Mouse (Mus musculus) myocyte (in vitro differentiated cells): ENCODE measurements at regions not wholly inside any gene's neighbourhood (a gene's known extent, or its start where the extent isn't known, plus 50 kb on each side); places are given as distances from the start of the nearest gene placed in this dataset.

ENCODE experiments used
- H3K27me3 ChIP-seq: one replicate; pipeline ENCODE4 v1.6.1; 2011; ENCODE audit not compliant: control insufficient read depth, insufficient read depth, insufficient read length
- H3K36me3 ChIP-seq: one replicate; pipeline ENCODE4 v1.6.1; 2011; ENCODE audit not compliant: control insufficient read depth, insufficient read depth
- H3K4me2 ChIP-seq: one replicate; pipeline ENCODE4 v1.6.1; 2011; ENCODE audit warnings: low read depth, control low read depth
- H3K4me3 ChIP-seq: one replicate; pipeline ENCODE4 v1.5.1; 2011; ENCODE audit warnings: mild to moderate bottlenecking, control low read depth, moderate library complexity
- H3K79me2 ChIP-seq: one replicate; pipeline ENCODE4 v1.6.1; 2011; ENCODE audit not compliant: control insufficient read depth, insufficient read depth
- H3ac ChIP-seq: one replicate; pipeline ENCODE4 v1.6.1; 2011; ENCODE audit not compliant: control insufficient read depth, insufficient read length
- CEBPB ChIP-seq: IDR thresholded peaks from 2 replicates; pipeline ENCODE4 v1.6.1; 2011; ENCODE audit warnings: mild to moderate bottlenecking, moderate library complexity; ENCODE audit not compliant: poor library complexity, insufficient read depth, severe bottlenecking
- E2F4 ChIP-seq: IDR thresholded peaks from one replicate; pipeline ENCODE4 v1.6.1; 2011; ENCODE audit warnings: mild to moderate bottlenecking, control low read depth, moderate library complexity; ENCODE audit not compliant: insufficient read depth
- MAX ChIP-seq: IDR thresholded peaks from one replicate; pipeline ENCODE4 v1.6.1; 2011; ENCODE audit warnings: low read depth, mild to moderate bottlenecking, control low read depth
- MYOD1 ChIP-seq, 3 experiments: IDR thresholded peaks; one replicate each; pipeline ENCODE4 v1.6.1; 2011; ENCODE audit warnings: control low read depth in 2 of 3, low read depth in 2 of 3, mild to moderate bottlenecking in 2 of 3, moderate library complexity in 1 of 3; ENCODE audit not compliant: insufficient read length in 2 of 3, control insufficient read depth in 1 of 3
- MYOG ChIP-seq, 3 experiments: IDR thresholded peaks; one replicate each; pipeline ENCODE4 v1.6.1; 2011; ENCODE audit warnings: control low read depth in 2 of 3, low read depth in 2 of 3, mild to moderate bottlenecking in 2 of 3; ENCODE audit not compliant: insufficient read length in 2 of 3, control insufficient read depth in 1 of 3, insufficient read depth in 1 of 3
- POLR2A ChIP-seq: IDR thresholded peaks from one replicate; pipeline ENCODE4 v1.6.1; 2011; ENCODE audit warnings: low read depth, mild to moderate bottlenecking, control low read depth, moderate library complexity; ENCODE audit not compliant: insufficient read length
- POLR2AphosphoS2 ChIP-seq: IDR thresholded peaks from one replicate; pipeline ENCODE4 v1.6.1; 2011; ENCODE audit warnings: low read depth, control low read depth; ENCODE audit not compliant: insufficient read length
- REST ChIP-seq: IDR thresholded peaks from one replicate; pipeline ENCODE4 v1.6.1; 2011; ENCODE audit warnings: mild to moderate bottlenecking, control low read depth, moderate library complexity; ENCODE audit not compliant: insufficient read depth, insufficient read length
- SRF ChIP-seq: IDR thresholded peaks from one replicate; pipeline ENCODE4 v1.6.1; 2011; ENCODE audit warnings: low read depth; ENCODE audit not compliant: control insufficient read depth, insufficient read length
- TCF12 ChIP-seq: IDR thresholded peaks from one replicate; pipeline ENCODE4 v1.6.1; 2011; ENCODE audit warnings: mild to moderate bottlenecking, control low read depth; ENCODE audit not compliant: poor library complexity, insufficient read depth, severe bottlenecking
- TCF3 ChIP-seq: IDR thresholded peaks from one replicate; pipeline ENCODE4 v1.6.1; 2011; ENCODE audit warnings: low read depth, control low read depth; ENCODE audit not compliant: insufficient read length
- USF1 ChIP-seq: IDR thresholded peaks from one replicate; pipeline ENCODE4 v1.6.1; 2011; ENCODE audit warnings: low read depth, mild to moderate bottlenecking, control low read depth, moderate library complexity

DNA sequence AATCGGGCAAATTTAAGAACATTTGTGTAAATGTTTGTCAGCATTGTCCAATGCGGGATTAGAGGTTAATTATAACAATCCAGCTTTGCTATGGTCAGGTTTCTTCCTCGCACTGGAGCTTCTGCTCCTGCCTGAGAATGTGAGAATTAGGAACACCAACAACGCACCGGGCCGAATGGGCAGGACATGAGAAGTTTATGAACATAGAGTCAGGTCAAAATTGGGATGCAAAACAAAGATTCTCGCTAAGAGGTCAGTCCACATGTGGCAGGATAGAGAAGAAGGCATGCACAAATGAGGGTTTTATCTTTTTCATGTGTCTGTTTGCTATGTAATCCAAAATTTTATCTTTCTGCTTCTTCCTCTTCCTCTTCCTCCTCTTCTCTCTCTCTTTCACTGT is 585.7 kb downstream of the Tmem182 start:
- no peaks in the 10 kb centered on the region for H3K79me2 ChIP-seq
- H3K4me2 ChIP-seq = no peak overlapping the region
- H3K36me3 ChIP-seq = no peaks in the 10 kb centered on the region
- H3K27me3 ChIP-seq = no peaks in the 10 kb centered on the region
- no peak for TF ChIP-seq REST
- TF ChIP-seq USF1 = no peak
- TF ChIP-seq POLR2A = no peak
- no peak for TF ChIP-seq CEBPB
- TF ChIP-seq E2F4 = no peak
- no peak for TF ChIP-seq SRF
- no peak overlapping the region for H3K4me3 ChIP-seq
- H3ac ChIP-seq = no peak overlapping the region

DNA sequence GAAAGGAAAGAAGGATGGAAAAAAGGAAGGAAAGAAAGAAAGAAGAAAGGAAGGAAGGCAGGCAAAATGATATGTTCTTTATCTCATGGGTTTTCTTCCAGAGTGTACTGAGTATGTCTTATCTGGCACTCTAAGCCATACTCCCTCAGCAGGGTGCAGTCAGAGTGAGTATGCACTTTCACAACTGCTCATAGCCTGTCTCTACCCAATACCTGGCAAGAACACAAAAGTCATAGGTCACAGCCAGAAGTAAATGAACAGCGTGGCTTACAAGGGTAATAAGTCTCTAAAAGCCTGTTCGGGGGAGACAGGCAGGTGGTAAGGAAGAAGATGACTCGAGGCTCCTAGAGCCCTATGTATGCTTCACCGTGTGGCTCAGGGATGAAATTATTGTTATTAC is 587.9 kb downstream of the Tmem182 start:
- Histone ChIP-seq H3K4me2 (no peak overlapping the region), H3K27me3 (no peaks in the 10 kb centered on the region), H3K36me3 (no peaks in the 10 kb centered on the region), H3K4me3 (no peak overlapping the region), H3ac (no peak overlapping the region), H3K79me2 (no peaks in the 10 kb centered on the region)
- TF ChIP-seq TCF12 (no peak), E2F4 (no peak), SRF (no peak), MYOG (IDR thresholded peaks at IDR 0.05; ENCODE audit: control insufficient read depth in 1 of 3, insufficient read depth in 1 of 3, insufficient read length in 2 of 3, low read depth in 2 of 3) (no peak), REST (no peak), POLR2AphosphoS2 (no peak), TCF3 (no peak), POLR2A (no peak), USF1 (no peak), CEBPB (no peak)

GRCm38 (mm10) chr1:41395081-41395480 is 589.7 kb downstream of the Tmem182 start:
- TF ChIP-seq E2F4 (no peak), USF1 (no peak), SRF (no peak), MYOD1 (IDR thresholded peaks at IDR 0.05; ENCODE audit: control insufficient read depth in 1 of 3, insufficient read length in 2 of 3, low read depth in 2 of 3) (no peak), MAX (no peak), TCF12 (no peak)
- Histone ChIP-seq H3K27me3 (no peaks in the 10 kb centered on the region), H3ac (no peak overlapping the region), H3K4me2 (no peak overlapping the region), H3K4me3 (no peak overlapping the region), H3K79me2 (no peaks in the 10 kb centered on the region), H3K36me3 (no peaks in the 10 kb centered on the region)

DNA sequence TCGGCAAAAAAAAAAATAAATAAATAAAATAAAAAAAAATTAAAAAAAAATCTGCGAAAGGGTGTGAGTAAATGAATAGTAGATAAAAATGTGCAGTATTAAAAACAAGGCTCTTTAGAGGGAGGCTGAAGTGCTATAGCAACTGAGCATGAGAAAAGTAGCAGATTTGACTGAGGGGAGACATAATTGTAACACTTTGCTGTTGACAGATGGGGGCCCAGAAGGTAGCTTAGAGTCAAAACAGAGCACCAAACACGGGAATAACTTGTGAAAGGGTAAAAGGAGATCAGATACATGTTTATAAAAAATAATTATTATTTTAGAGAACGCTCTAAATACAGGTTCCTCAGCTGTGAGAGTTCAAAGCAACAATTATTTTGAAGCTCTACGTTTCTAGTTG is 605.1 kb downstream of the Tmem182 start:
- Histone ChIP-seq H3K79me2 (no peaks in the 10 kb centered on the region), H3K4me2 (no peak overlapping the region), H3ac (no peak overlapping the region), H3K27me3 (no peaks in the 10 kb centered on the region), H3K4me3 (no peak overlapping the region), H3K36me3 (no peaks in the 10 kb centered on the region)
- TF ChIP-seq MYOG (IDR thresholded peaks at IDR 0.05; ENCODE audit: control insufficient read depth in 1 of 3, insufficient read depth in 1 of 3, insufficient read length in 2 of 3, low read depth in 2 of 3) = no peak
- TF ChIP-seq CEBPB = no peak
- no peak for TF ChIP-seq USF1
- no peak for TF ChIP-seq E2F4
- TF ChIP-seq TCF12 = no peak
- no peak for TF ChIP-seq TCF3
- TF ChIP-seq MAX = no peak
- TF ChIP-seq SRF = no peak
- no peak for TF ChIP-seq MYOD1 (IDR thresholded peaks at IDR 0.05; ENCODE audit: control insufficient read depth in 1 of 3, insufficient read length in 2 of 3, low read depth in 2 of 3)
- no peak for TF ChIP-seq POLR2AphosphoS2
- TF ChIP-seq POLR2A = no peak

DNA sequence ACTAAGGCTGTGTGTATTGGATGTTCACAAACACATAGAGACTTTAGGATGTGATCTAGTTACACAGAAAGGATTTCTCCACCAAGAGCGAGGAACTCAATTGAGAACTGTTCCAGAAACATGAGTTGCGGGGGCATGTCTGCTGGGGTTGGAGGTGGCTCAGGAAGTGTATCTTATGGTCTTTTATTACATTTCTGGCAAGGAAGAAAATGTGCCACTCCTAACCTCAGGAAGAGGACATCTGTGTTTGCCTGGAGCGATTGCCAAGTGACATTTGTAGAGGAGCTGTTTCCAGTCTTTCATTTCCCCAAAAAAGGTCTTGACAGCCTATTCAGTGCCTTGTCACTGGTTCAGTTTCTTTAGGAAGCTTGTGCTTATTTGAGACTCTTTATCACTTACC is 606.2 kb downstream of the Tmem182 start:
- Histone ChIP-seq H3K36me3 (no peaks in the 10 kb centered on the region), H3K4me2 (no peak overlapping the region), H3K27me3 (no peaks in the 10 kb centered on the region), H3K79me2 (no peaks in the 10 kb centered on the region), H3ac (no peak overlapping the region), H3K4me3 (no peak overlapping the region)
- TF ChIP-seq POLR2A = no peak

- no peak overlapping the region for H3K4me2 ChIP-seq
- H3K27me3 ChIP-seq = no peaks in the 10 kb centered on the region
- no peaks in the 10 kb centered on the region for H3K79me2 ChIP-seq
- no peaks in the 10 kb centered on the region for H3K36me3 ChIP-seq
- no peak overlapping the region for H3K4me3 ChIP-seq
- no peak overlapping the region for H3ac ChIP-seq
- no peak for TF ChIP-seq MYOD1 (IDR thresholded peaks at IDR 0.05; ENCODE audit: control insufficient read depth in 1 of 3, insufficient read length in 2 of 3, low read depth in 2 of 3)
- TF ChIP-seq CEBPB = no peak
- TF ChIP-seq REST = no peak
- no peak for TF ChIP-seq SRF
- no peak for TF ChIP-seq MYOG (IDR thresholded peaks at IDR 0.05; ENCODE audit: control insufficient read depth in 1 of 3, insufficient read depth in 1 of 3, insufficient read length in 2 of 3, low read depth in 2 of 3)
These were observed 606.7 kb downstream of the Tmem182 start for GRCm38 (mm10) chr1:41412078-41412477.
